Mouse (Mus musculus) CH12.LX (cell line): ENCODE results near the gene Ttbk1.
"Not testable (repeated sequence)": the region's sequence is repeated elsewhere in the genome, so short reads cannot be mapped to it uniquely, and the experiment has no call there.

Experiments used
- CHD2 ChIP-seq: IDR thresholded peaks from 2 replicates; pipeline ENCODE4 v1.6.1; 2011; ENCODE audit warnings: low read length, improper control_type of control experiment
- CTCF ChIP-seq, 2 experiments: IDR thresholded peaks in 1 of 2; conservative IDR thresholded peaks in 1 of 2; 2 replicates each; pipeline ENCODE4 v1.5.1; 2011 to 2012; ENCODE audit warnings: low read depth in 2 of 2, low read length in 2 of 2, improper control_type of control experiment in 1 of 2, inconsistent platforms in 1 of 2, mild to moderate bottlenecking in 1 of 2, moderate library complexity in 1 of 2
- EP300 ChIP-seq: IDR thresholded peaks from 2 replicates; pipeline ENCODE4 v1.6.1; 2011; ENCODE audit warnings: low read length, improper control_type of control experiment
- JUND ChIP-seq: conservative IDR thresholded peaks from 2 replicates; pipeline ENCODE4 v1.6.1; 2011; ENCODE audit warnings: low read depth, low read length, improper control_type of control experiment
- MAX ChIP-seq: IDR thresholded peaks from 2 replicates; pipeline ENCODE4 v1.6.1; 2011; ENCODE audit warnings: low read length, improper control_type of control experiment
- MEF2A ChIP-seq: IDR thresholded peaks from 2 replicates; pipeline ENCODE4 v1.6.1; 2014; ENCODE audit warnings: low read depth, mild to moderate bottlenecking, inconsistent platforms, low read length, improper control_type of control experiment, borderline replicate concordance
- POLR2A ChIP-seq: IDR thresholded peaks from 2 replicates; pipeline ENCODE4 v1.6.1; 2011; ENCODE audit warnings: low read depth, mild to moderate bottlenecking, improper control_type of control experiment, low read length
- POLR2AphosphoS2 ChIP-seq: IDR thresholded peaks from 2 replicates; pipeline ENCODE4 v1.6.1; 2011; ENCODE audit warnings: low read depth, low read length, improper control_type of control experiment
- USF1 ChIP-seq: IDR thresholded peaks from 2 replicates; pipeline ENCODE4 v1.6.1; 2014; ENCODE audit warnings: low read depth, mild to moderate bottlenecking, inconsistent platforms, low read length, improper control_type of control experiment
- ZC3H11A ChIP-seq: IDR thresholded peaks from 2 replicates; pipeline ENCODE4 v1.6.1; 2012; ENCODE audit warnings: low read depth, mild to moderate bottlenecking, inconsistent platforms, low read length, improper control_type of control experiment
- ZNF384 ChIP-seq: IDR thresholded peaks from 2 replicates; pipeline ENCODE4 v1.6.1; 2012; ENCODE audit warnings: low read depth, low read length, improper control_type of control experiment, inconsistent platforms

DNA sequence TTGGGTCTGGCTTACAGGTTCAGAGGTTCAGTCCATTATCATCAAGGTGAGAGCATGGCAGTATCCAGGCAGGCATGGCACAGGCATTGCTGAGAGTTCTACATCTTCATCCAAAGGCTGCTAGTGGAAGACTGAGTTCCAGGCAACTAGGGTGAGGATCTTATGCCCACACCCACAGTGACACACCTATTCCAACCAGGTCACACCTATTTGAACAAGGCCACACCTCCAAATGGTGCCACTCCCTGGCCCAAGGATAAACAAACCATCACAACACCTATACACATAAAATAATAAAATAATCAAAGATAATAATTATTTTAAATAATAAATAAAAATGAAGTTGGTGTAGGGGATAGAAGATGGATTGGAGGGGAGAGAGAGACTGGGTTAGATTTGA, 8.6 kb upstream of the Ttbk1 start:
- not testable (repeated sequence) for TF ChIP-seq MAX; POLR2AphosphoS2; CTCF (conservative IDR thresholded peaks at IDR 0.05 in 1 of 2, IDR thresholded peaks at IDR 0.05 in 1 of 2; ENCODE audit: low read depth in 2 of 2, low read length in 2 of 2); ZC3H11A; MEF2A; EP300; USF1; POLR2A; ZNF384; CHD2; JUND
